Mouse (Mus musculus) T-helper 17 cell (primary cell): Measurements from ENCODE around the gene Zc3h18.

Source experiments
- in situ Hi-C, 2 experiments: fragments of 300-600 bp; cut with MboI, MseI; formaldehyde crosslinking; loops; 1 replicate in 1 of 2; 2 replicates in 1 of 2; pipeline ENCODE4 v1.15.1; 2025; ENCODE audit warnings: high pct_unique_total_duplicates in 2 of 2

The Zc3h18 gene

GRCm38 (mm10) chr8:122460524-122461472, 84.4 kb downstream of the Zc3h18 start, which contains the start of gene Snai3:
Snai3 (minus strand) TSS chr8:122460733.
- in situ Hi-C loops: no loop called here

- in situ Hi-C loops: no loop called here
Measured at GRCm38 (mm10) chr8:122461473-122462148, 85.2 kb downstream of the Zc3h18 start.

GRCm38 (mm10) chr8:122462510-122462909, 86.1 kb downstream of the Zc3h18 start:
- in situ Hi-C loops: no loop called here

GRCm38 (mm10) chr8:122463651-122464640, 87.5 kb downstream of the Zc3h18 start:
- in situ Hi-C loops: no loop called here

GRCm38 (mm10) chr8:122464985-122465384, 88.6 kb downstream of the Zc3h18 start:
- in situ Hi-C loops: no loop called here
